Mouse (Mus musculus) liver, embryonic 14.5 days (tissue): Measurements from ENCODE around the gene Sgk1. TPM values are rescaled to one million over a fixed set of nuclear protein-coding genes. Genes with fewer than 3 reads are reported as not detected.

Experiments used
- ATAC-seq: fragments of 200-750 bp; cut with Nextera tagmentation; 2 replicates; pipeline ENCODE4 v1.8.0; 2017; ENCODE audit warnings: moderate number of reproducible peaks, mild to moderate bottlenecking, moderate library complexity; ENCODE audit not compliant: insufficient read depth
- DNase-seq, 3 experiments: peaks; one replicate each; pipeline ENCODE4 v3.0.0-alpha.2; 2012 to 2013; ENCODE audit warnings: low read depth in 3 of 3, low spot score in 3 of 3
- H3K27ac ChIP-seq: fragments of 300-500 bp; sonication (generic); 2 replicates; pipeline ENCODE4 v1.5.1; 2014; ENCODE audit warnings: moderate library complexity, mild to moderate bottlenecking, control low read depth, inconsistent platforms
- H3K27me3 ChIP-seq: fragments of 300-500 bp; sonication (generic); 2 replicates; pipeline ENCODE4 v1.6.1; 2014; ENCODE audit warnings: mild to moderate bottlenecking, low read length, moderate library complexity; ENCODE audit not compliant: control insufficient read depth, insufficient read depth
- H3K36me3 ChIP-seq: fragments of 300-500 bp; sonication (generic); replicated peaks from 2 replicates; pipeline ENCODE4 v1.6.1; 2014; ENCODE audit warnings: low read depth; ENCODE audit not compliant: control insufficient read depth, insufficient read depth
- H3K4me1 ChIP-seq, 2 experiments: fragments of 200-500 bp in 1 of 2; fragments of 300-500 bp in 1 of 2; sonication (generic) in 1 of 2; replicated peaks; 2 replicates each; pipeline ENCODE4 v1.6.1; 2012 to 2014; ENCODE audit warnings: antibody characterized with exemption in 1 of 2, inconsistent platforms in 1 of 2, low read length in 1 of 2; ENCODE audit not compliant: control insufficient read depth in 2 of 2, insufficient read depth in 2 of 2
- H3K4me2 ChIP-seq: fragments of 300-500 bp; sonication (generic); 2 replicates; pipeline ENCODE4 v1.6.1; 2014; ENCODE audit warnings: low read depth, mild to moderate bottlenecking, control low read depth, moderate library complexity
- H3K4me3 ChIP-seq, 2 experiments: fragments of 200-500 bp in 1 of 2; fragments of 300-500 bp in 1 of 2; sonication (generic) in 1 of 2; 2 replicates each; pipeline ENCODE4 v1.5.1; 2012 to 2014; ENCODE audit warnings: low read depth in 2 of 2, low read length in 2 of 2, mild to moderate bottlenecking in 2 of 2, control low read depth in 1 of 2, inconsistent platforms in 1 of 2, moderate library complexity in 1 of 2; ENCODE audit not compliant: insufficient read depth in 1 of 2
- H3K9ac ChIP-seq: fragments of 300-500 bp; sonication (generic); replicated peaks from 2 replicates; pipeline ENCODE4 v1.6.1; 2014; ENCODE audit warnings: mild to moderate bottlenecking, control low read depth, moderate library complexity
- H3K9me3 ChIP-seq: fragments of 300-500 bp; sonication (generic); 2 replicates; pipeline ENCODE4 v1.6.1; 2016; ENCODE audit warnings: low read length, mixed read lengths; ENCODE audit not compliant: control insufficient read depth
- CTCF ChIP-seq: IDR thresholded peaks from 2 replicates; pipeline ENCODE4 v1.5.1; 2016; ENCODE audit warnings: antibody characterized with exemption, low read depth, control low read depth
- EP300 ChIP-seq: IDR thresholded peaks from 2 replicates; pipeline ENCODE4 v1.6.1; 2016; ENCODE audit warnings: antibody characterized with exemption, low read depth
- WGBS: fragments of 180-500 bp; shearing (Covaris S2); extraction: QIAGEN DNeasy Blood & Tissue Kit; methylation state at CpG from one replicate; pipeline ENCODE4 v1.1.7; 2014; ENCODE audit not compliant: insufficient replicate concordance; 5-methylcytosine and 5-hydroxymethylcytosine counted together
- polyA plus RNA-seq, 2 experiments: library from polyadenylated mRNA; depleted of rRNA in 1 of 2; stranded (reverse) in 1 of 2; unstranded in 1 of 2; fragments of >200 nt; fragmentation: Nextera tagmentation in 1 of 2; extraction: Ambion mirVana in 1 of 2; gene quantifications; 2 replicates each; pipeline versions ENCODE4 v1.2.1 to v1.2.3; 2012 to 2014

The Sgk1 gene
- polyA plus RNA-seq, 2 experiments = 5.3 to 10.3 TPM

- H3K36me3 ChIP-seq = no peaks in the 10 kb centered on the region
- 82% methylated on average over 6 of the region's 6 CpGs for WGBS
These were observed 28.9 kb upstream of the Sgk1 start for GRCm38 (mm10) chr10:21853122-21853521.

GRCm38 (mm10) chr10:21853566-21854328 lies 28.2 kb upstream of the Sgk1 start:
- TF ChIP-seq CTCF (no peak), EP300 (no peak)
- ATAC-seq (no peak), DNase-seq (no peak)
- Histone ChIP-seq H3K4me2 (no peak overlapping the region), H3K4me3 (no peak overlapping the region), H3K27ac (no peak overlapping the region), H3K4me1 (no peaks in the 10 kb centered on the region; a peak in 1 of 4 replicates), H3K27me3 (no peaks in the 10 kb centered on the region), H3K36me3 (no peaks in the 10 kb centered on the region), H3K9ac (no peak overlapping the region), H3K9me3 (no peaks in the 10 kb centered on the region)
- WGBS = 75% methylated on average over 14 of the region's 14 CpGs

More at GRCm38 (mm10) chr10:21853122-21853521, 28.9 kb upstream of the Sgk1 start:
- Histone ChIP-seq H3K27me3 (no peaks in the 10 kb centered on the region), H3K9me3 (no peaks in the 10 kb centered on the region), H3K4me1 (no peaks in the 10 kb centered on the region), H3K9ac (no peak overlapping the region), H3K4me3 (no peak overlapping the region), H3K27ac (no peak overlapping the region), H3K4me2 (no peak overlapping the region)
- DNase-seq (no peak), ATAC-seq (no peak)
- TF ChIP-seq EP300 = no peak
- TF ChIP-seq CTCF = no peak

- WGBS = 52% methylated on average over 7 of the region's 7 CpGs
- Histone ChIP-seq H3K9ac (no peak overlapping the region), H3K27me3 (no peaks in the 10 kb centered on the region), H3K4me2 (no peak overlapping the region), H3K27ac (no peak overlapping the region), H3K4me1 (no peaks in the 10 kb centered on the region; a peak in 1 of 4 replicates), H3K9me3 (no peaks in the 10 kb centered on the region), H3K4me3 (no peak overlapping the region), H3K36me3 (no peaks in the 10 kb centered on the region)
- ATAC-seq = no peak
- no peak for DNase-seq
- TF ChIP-seq EP300 (no peak), CTCF (no peak)
These were observed 26.6 kb upstream of the Sgk1 start for GRCm38 (mm10) chr10:21855338-21855737.

- 69% methylated on average over 10 of the region's 10 CpGs for WGBS
- no peak for DNase-seq
These were observed 24.3 kb upstream of the Sgk1 start for GRCm38 (mm10) chr10:21857676-21858075.

GRCm38 (mm10) chr10:21858437-21858974 lies 23.5 kb upstream of the Sgk1 start:
- DNase-seq (no peak), ATAC-seq (no peak)
- H3K4me3 ChIP-seq = no peak overlapping the region
- TF ChIP-seq EP300 (no peak), CTCF (no peak)
- no peak overlapping the region for H3K27ac ChIP-seq
- no peaks in the 10 kb centered on the region for H3K27me3 ChIP-seq
- no peaks in the 10 kb centered on the region for H3K9me3 ChIP-seq
- no peaks in the 10 kb centered on the region for H3K36me3 ChIP-seq
- no peaks in the 10 kb centered on the region; a peak in 1 of 4 replicates for H3K4me1 ChIP-seq
- 57% methylated on average over 7 of the region's 7 CpGs for WGBS
- no peak overlapping the region for H3K4me2 ChIP-seq
- no peak overlapping the region for H3K9ac ChIP-seq

More at GRCm38 (mm10) chr10:21857676-21858075, 24.3 kb upstream of the Sgk1 start:
- no peak overlapping the region for H3K9ac ChIP-seq
- no peak overlapping the region for H3K27ac ChIP-seq
- ATAC-seq = no peak
- no peaks in the 10 kb centered on the region for H3K36me3 ChIP-seq
- TF ChIP-seq EP300 (no peak), CTCF (no peak)
- no peak overlapping the region for H3K4me2 ChIP-seq
- H3K4me3 ChIP-seq = no peak overlapping the region
- no peaks in the 10 kb centered on the region; a peak in 1 of 4 replicates for H3K4me1 ChIP-seq
- no peaks in the 10 kb centered on the region for H3K27me3 ChIP-seq
- no peaks in the 10 kb centered on the region for H3K9me3 ChIP-seq
